Mouse (Mus musculus): Measurements from ENCODE around the gene Cd70.
"Not testable (repeated sequence)": the region's sequence is repeated elsewhere in the genome, so short reads cannot be mapped to it uniquely, and the experiment has no call there.

Gene Cd70

GRCm38 (mm10) chr17:57135635-57136034, 13.9 kb downstream of the Cd70 start:
- DNase-seq (ENCODE audit: extremely low read depth, insufficient read length, low spot score) = no peak

- DNase-seq (ENCODE audit: extremely low read depth, insufficient read length, low spot score) = no peak
Observed at GRCm38 (mm10) chr17:57134693-57135092, 14.9 kb downstream of the Cd70 start.

- DNase-seq (ENCODE audit: extremely low read depth, insufficient read length, low spot score) = not testable (repeated sequence)
Observed at GRCm38 (mm10) chr17:57134021-57134420, 15.6 kb downstream of the Cd70 start.

DNA sequence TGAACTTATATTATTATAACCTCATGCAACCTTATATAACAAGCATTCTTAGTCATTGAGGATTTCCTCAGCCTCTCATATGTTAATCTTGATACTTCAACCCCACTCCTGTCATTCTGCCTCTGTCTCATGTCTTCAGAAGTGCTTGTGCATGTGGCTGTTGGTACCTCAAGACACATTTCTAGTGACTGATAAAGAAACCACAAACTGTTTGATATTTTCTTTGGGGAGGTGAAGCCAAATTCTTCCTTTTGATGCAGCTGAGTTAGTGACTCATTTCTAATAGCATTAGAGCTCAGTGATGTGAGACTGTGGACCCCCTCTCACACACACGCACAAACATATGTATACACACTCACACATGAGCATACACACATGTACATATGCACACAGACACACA, 17.8 kb downstream of the Cd70 start:
- DNase-seq (ENCODE audit: extremely low read depth, insufficient read length, low spot score) = no peak

- no peak for DNase-seq (ENCODE audit: extremely low read depth, insufficient read length, low spot score)
Observed at GRCm38 (mm10) chr17:57125853-57126622, 23.5 kb downstream of the Cd70 start.

GRCm38 (mm10) chr17:57124792-57125191, 24.8 kb downstream of the Cd70 start:
- no peak for DNase-seq (ENCODE audit: extremely low read depth, insufficient read length, low spot score)

DNA sequence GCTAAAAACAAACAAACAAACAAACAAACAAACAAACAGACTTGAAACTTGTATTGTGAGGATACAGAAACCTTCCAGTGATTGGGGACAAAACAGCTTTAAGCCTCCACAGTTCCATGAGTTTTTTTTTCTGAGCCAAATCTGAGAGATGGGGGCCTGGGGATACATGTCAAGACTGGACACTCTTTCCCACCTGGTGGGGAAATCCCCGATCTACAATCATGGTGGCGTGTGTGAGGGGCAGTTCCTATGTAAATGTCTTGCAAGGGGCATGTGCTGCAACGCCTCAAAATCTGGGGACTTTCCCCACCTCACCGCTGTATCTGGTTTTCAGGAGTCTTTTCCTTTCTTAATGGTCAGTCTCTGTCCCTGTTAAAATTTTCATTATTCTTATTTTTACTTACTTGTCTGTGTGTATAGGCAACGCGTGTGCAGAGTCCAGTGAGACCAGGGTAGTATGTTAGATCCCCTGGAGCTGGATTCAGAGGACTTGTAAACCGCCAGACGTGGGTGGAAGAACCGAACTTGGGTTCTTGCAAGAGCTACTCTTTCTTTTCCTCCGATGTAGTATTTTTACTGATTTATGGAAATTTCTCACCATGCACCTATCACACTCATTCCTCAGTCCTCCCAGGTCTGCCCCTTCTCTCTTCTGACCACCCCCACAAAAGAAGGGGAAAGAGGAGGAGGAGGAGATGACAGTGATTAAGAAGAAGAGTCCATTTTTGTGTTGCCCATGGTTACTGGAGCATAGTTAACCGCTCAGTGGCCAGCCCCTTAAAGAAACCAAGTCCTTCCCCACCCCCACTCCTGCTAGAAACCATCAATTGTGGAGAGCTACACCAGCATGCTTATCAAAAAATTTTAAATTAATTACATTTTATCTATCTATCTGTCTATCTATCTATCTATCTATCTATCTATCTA, 26.1 kb downstream of the Cd70 start:
- DNase-seq (ENCODE audit: extremely low read depth, insufficient read length, low spot score) = no peak

GRCm38 (mm10) chr17:57121856-57122255, 27.7 kb downstream of the Cd70 start:
- DNase-seq (ENCODE audit: extremely low read depth, insufficient read length, low spot score) = no peak

DNA sequence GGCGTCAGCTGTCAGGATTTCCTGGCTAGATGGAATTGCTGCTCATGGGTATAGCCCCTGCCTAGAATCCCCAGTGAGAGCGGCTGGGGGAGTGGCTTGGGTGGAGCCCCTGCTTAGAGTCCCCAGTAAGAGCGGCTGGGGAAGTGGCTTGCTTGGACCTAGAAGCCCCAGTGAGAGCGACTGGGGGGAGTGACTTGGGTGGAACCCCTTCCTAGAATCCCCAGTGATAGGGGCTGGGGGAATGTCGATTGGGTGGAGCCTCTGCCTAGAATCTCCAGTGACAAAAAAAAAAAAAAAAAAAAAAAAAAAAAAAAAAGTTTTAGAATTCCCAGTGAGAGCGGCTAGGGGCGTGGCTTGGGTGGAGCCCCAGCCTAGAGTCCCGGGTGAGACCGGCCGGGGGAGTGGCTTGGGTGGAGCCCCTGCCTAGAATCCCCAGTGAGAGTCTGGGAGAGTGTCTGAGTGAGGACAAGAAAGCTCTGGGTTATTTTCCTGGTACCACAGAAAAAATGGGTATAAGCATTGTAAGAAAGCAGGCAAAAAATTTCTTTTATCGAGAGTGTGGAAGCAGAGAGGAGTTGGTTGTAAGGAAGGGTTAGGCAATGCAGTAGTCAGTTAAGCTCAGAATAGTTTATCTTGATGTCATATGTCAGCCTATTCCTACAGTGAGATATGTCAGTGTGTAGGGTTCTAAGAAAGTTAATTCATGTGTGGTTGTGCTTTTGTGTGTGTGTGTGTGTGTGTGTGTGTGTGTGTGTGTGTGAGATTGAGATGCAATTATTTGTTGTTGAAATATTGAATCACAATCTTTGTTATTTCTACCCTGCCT, 30.8 kb downstream of the Cd70 start:
- no peak for DNase-seq (ENCODE audit: extremely low read depth, insufficient read length, low spot score)

DNA sequence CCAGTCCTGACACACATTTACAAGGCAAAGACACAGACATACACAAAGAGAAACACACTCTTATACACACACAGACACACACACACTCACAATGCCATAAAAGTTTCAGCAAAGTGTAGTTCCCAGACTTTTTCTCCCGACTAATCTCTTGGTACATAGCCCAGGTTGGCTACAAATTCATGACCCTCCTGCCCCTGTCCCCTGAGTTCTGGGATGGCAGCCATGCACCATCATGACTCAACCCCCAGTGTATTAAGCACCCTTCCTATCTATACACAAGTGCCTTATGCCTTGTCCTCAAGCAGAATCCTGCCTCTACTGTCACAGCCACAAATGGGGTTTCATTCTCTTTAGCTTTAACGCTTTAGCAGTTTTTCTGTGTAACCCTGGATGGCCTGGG, 32.8 kb downstream of the Cd70 start:
- DNase-seq (ENCODE audit: extremely low read depth, insufficient read length, low spot score) = no peak

DNA sequence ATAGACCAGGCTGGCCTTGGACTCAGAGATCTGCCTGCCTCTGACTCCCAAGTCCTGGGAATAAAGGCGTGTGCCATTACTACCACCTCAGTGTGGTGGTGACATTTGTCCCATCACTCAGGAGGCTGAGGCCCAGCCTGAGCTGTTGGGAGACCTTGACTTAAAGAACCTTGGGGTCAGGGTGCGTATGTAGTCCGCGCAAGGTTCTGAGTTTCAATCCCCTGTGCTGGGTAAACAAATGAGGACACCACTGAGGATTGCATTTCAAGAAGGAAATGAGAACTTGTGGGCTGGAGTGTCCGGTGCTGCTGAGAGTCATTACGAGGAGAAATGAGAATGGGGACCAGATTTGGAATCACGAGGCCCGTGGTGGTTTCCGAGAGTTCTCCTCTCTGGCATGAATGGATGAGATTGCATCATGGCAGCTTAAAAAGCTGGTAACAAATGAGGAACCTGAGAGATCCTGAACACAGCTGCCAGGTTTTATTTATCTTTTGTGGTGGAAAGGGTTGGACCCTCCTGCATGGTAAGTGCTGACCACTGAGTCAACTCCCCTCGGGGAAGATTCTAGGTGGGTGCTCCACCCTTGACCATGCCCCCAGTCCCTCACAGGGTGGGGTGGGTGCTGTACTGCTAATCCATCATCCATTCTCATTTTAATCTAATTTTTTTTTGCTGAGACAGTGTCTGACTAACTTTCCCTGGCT, 36.7 kb downstream of the Cd70 start:
- DNase-seq (ENCODE audit: extremely low read depth, insufficient read length, low spot score) = no peak

- no peak for DNase-seq (ENCODE audit: extremely low read depth, insufficient read length, low spot score)
Observed at GRCm38 (mm10) chr17:57110005-57110404, 39.6 kb downstream of the Cd70 start.

- no peak for DNase-seq (ENCODE audit: extremely low read depth, insufficient read length, low spot score)
Observed at GRCm38 (mm10) chr17:57108666-57109171, 40.9 kb downstream of the Cd70 start.

GRCm38 (mm10) chr17:57108040-57108665, 41.4 kb downstream of the Cd70 start:
- DNase-seq (ENCODE audit: extremely low read depth, insufficient read length, low spot score) = no peak

GRCm38 (mm10) chr17:57107064-57107463, 42.5 kb downstream of the Cd70 start:
- no peak for DNase-seq (ENCODE audit: extremely low read depth, insufficient read length, low spot score)

- DNase-seq (ENCODE audit: extremely low read depth, insufficient read length, low spot score) = peak; percentile 32
Observed at GRCm38 (mm10) chr17:57106035-57106368, 43.6 kb downstream of the Cd70 start.

GRCm38 (mm10) chr17:57105181-57106034, 44.2 kb downstream of the Cd70 start, which contains the start of gene Tnfsf9:
TSS of gene Tnfsf9 (plus strand) at chr17:57105325.
- DNase-seq (ENCODE audit: extremely low read depth, insufficient read length, low spot score) = peak; percentile 79

DNA sequence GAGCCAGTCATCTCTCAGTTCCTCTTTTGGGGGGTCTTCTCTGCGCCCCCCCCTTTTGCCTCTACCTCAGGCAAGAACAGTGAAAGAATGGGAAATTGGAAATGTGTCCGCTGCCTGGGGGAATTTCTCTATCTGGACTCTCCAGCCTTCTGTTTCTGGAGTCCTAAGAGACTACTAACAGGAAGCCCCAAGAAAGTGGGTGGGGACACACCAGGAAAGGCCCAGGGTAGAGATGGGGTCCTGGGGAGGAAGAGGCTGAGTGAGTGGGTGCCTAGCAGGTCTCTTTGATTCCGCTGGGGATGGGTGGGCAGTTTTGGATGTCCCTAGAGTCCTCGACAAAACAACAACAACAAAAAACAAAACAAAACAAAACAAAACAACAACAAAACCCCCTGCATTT, 45.1 kb downstream of the Cd70 start:
- DNase-seq (ENCODE audit: extremely low read depth, insufficient read length, low spot score) = no peak

- DNase-seq (ENCODE audit: extremely low read depth, insufficient read length, low spot score) = no peak
Observed at GRCm38 (mm10) chr17:57102276-57102675, 47.3 kb downstream of the Cd70 start.
